Mouse (Mus musculus): ENCODE data around the gene Gm6034. TPM values are rescaled to one million over a fixed set of nuclear protein-coding genes. Genes with fewer than 3 reads are reported as not detected.

The Gm6034 gene
- polyA plus RNA-seq, 1 experiment = 0.22 TPM

GRCm38 (mm10) chr17:36014977-36015376, 27.8 kb upstream of the Gm6034 start:
- peaks cover 26% of the 10 kb centered on the region for H3K36me3 ChIP-seq (ENCODE audit: control insufficient read depth, insufficient read depth, low read length)
- WGBS = 89% methylated on average over 5 of the region's 5 CpGs
- H3K27me3 ChIP-seq (ENCODE audit: control insufficient read depth, insufficient read depth, low read length) = no peaks in the 10 kb centered on the region
- H3K4me1 ChIP-seq (replicated peaks; ENCODE audit: control insufficient read depth, insufficient read depth, low read length) = peaks cover 9% of the 10 kb centered on the region
- DNase-seq = no peak
- H3K27ac ChIP-seq (ENCODE audit: control insufficient read depth, insufficient read depth, low read length) = no peak overlapping the region
- TF ChIP-seq CTCF (IDR thresholded peaks at IDR 0.05; ENCODE audit: borderline replicate concordance, control insufficient read depth, extremely low read depth, insufficient read depth, low read length, poor library complexity) (no peak), POLR2A (IDR thresholded peaks at IDR 0.05; ENCODE audit: control insufficient read depth, extremely low read depth, insufficient read depth, low read length, poor library complexity) (no peak)
- no peak overlapping the region for H3K4me3 ChIP-seq (ENCODE audit: control insufficient read depth, insufficient read depth, low read length)

GRCm38 (mm10) chr17:36017046-36017445, 25.7 kb upstream of the Gm6034 start:
- peaks cover 16% of the 10 kb centered on the region for H3K4me1 ChIP-seq (replicated peaks; ENCODE audit: control insufficient read depth, insufficient read depth, low read length)
- no peak for TF ChIP-seq CTCF (IDR thresholded peaks at IDR 0.05; ENCODE audit: borderline replicate concordance, control insufficient read depth, extremely low read depth, insufficient read depth, low read length, poor library complexity)
- no peak for TF ChIP-seq POLR2A (IDR thresholded peaks at IDR 0.05; ENCODE audit: control insufficient read depth, extremely low read depth, insufficient read depth, low read length, poor library complexity)
- no peak overlapping the region for H3K27ac ChIP-seq (ENCODE audit: control insufficient read depth, insufficient read depth, low read length)
- H3K36me3 ChIP-seq (ENCODE audit: control insufficient read depth, insufficient read depth, low read length) = peaks cover 26% of the 10 kb centered on the region
- DNase-seq = no peak
- WGBS = 97% methylated on average over 5 of the region's 5 CpGs
- no peaks in the 10 kb centered on the region for H3K27me3 ChIP-seq (ENCODE audit: control insufficient read depth, insufficient read depth, low read length)
- no peak overlapping the region for H3K4me3 ChIP-seq (ENCODE audit: control insufficient read depth, insufficient read depth, low read length)

- Histone ChIP-seq H3K4me3 (ENCODE audit: control insufficient read depth, insufficient read depth, low read length) (no peak overlapping the region), H3K27ac (ENCODE audit: control insufficient read depth, insufficient read depth, low read length) (peak overlapping the region; percentile 24; the same call in 1 of the 2 replicates), H3K36me3 (ENCODE audit: control insufficient read depth, insufficient read depth, low read length) (peaks cover 26% of the 10 kb centered on the region), H3K27me3 (ENCODE audit: control insufficient read depth, insufficient read depth, low read length) (no peaks in the 10 kb centered on the region), H3K4me1 (replicated peaks; ENCODE audit: control insufficient read depth, insufficient read depth, low read length) (peaks cover 29% of the 10 kb centered on the region)
- no peak for DNase-seq
- WGBS = 73% methylated on average over 2 of the region's 2 CpGs
- TF ChIP-seq CTCF (IDR thresholded peaks at IDR 0.05; ENCODE audit: borderline replicate concordance, control insufficient read depth, extremely low read depth, insufficient read depth, low read length, poor library complexity) (no peak), POLR2A (IDR thresholded peaks at IDR 0.05; ENCODE audit: control insufficient read depth, extremely low read depth, insufficient read depth, low read length, poor library complexity) (no peak)
Measured at GRCm38 (mm10) chr17:36018979-36019378, 23.8 kb upstream of the Gm6034 start.

- H3K27ac ChIP-seq (ENCODE audit: control insufficient read depth, insufficient read depth, low read length) = peak overlapping the region; percentile 98
- H3K27me3 ChIP-seq (ENCODE audit: control insufficient read depth, insufficient read depth, low read length) = no peaks in the 10 kb centered on the region
- peak overlapping the region; percentile 17; the same call in 1 of the 2 replicates for H3K4me3 ChIP-seq (ENCODE audit: control insufficient read depth, insufficient read depth, low read length)
- no peak for TF ChIP-seq CTCF (IDR thresholded peaks at IDR 0.05; ENCODE audit: borderline replicate concordance, control insufficient read depth, extremely low read depth, insufficient read depth, low read length, poor library complexity)
- TF ChIP-seq POLR2A (IDR thresholded peaks at IDR 0.05; ENCODE audit: control insufficient read depth, extremely low read depth, insufficient read depth, low read length, poor library complexity) = no peak
- no peak for DNase-seq
- peaks cover 20% of the 10 kb centered on the region for H3K36me3 ChIP-seq (ENCODE audit: control insufficient read depth, insufficient read depth, low read length)
- peaks cover 30% of the 10 kb centered on the region for H3K4me1 ChIP-seq (replicated peaks; ENCODE audit: control insufficient read depth, insufficient read depth, low read length)
- WGBS = 39% methylated on average over 3 of the region's 3 CpGs
Measured at GRCm38 (mm10) chr17:36019519-36019918, 23.2 kb upstream of the Gm6034 start.

- no peak for TF ChIP-seq CTCF (IDR thresholded peaks at IDR 0.05; ENCODE audit: borderline replicate concordance, control insufficient read depth, extremely low read depth, insufficient read depth, low read length, poor library complexity)
- TF ChIP-seq POLR2A (IDR thresholded peaks at IDR 0.05; ENCODE audit: control insufficient read depth, extremely low read depth, insufficient read depth, low read length, poor library complexity) = no peak
- DNase-seq = peak; percentile 80
- Histone ChIP-seq H3K27me3 (ENCODE audit: control insufficient read depth, insufficient read depth, low read length) (no peaks in the 10 kb centered on the region), H3K4me1 (replicated peaks; ENCODE audit: control insufficient read depth, insufficient read depth, low read length) (peaks cover 30% of the 10 kb centered on the region), H3K36me3 (ENCODE audit: control insufficient read depth, insufficient read depth, low read length) (peaks cover 12% of the 10 kb centered on the region), H3K4me3 (ENCODE audit: control insufficient read depth, insufficient read depth, low read length) (peak within 1 kb of the TSS; percentile 53), H3K27ac (ENCODE audit: control insufficient read depth, insufficient read depth, low read length) (peak within 1 kb of the TSS; percentile 98)
- under 1% methylated on average over 15 of the region's 15 CpGs for WGBS
Measured at GRCm38 (mm10) chr17:36020191-36021073, 22.3 kb upstream of the Gm6034 start, which contains the start of gene H2-T24. H2-T24 (minus strand) TSS chr17:36020560.

GRCm38 (mm10) chr17:36021309-36021708, 21.5 kb upstream of the Gm6034 start:
- peaks cover 30% of the 10 kb centered on the region for H3K4me1 ChIP-seq (replicated peaks; ENCODE audit: control insufficient read depth, insufficient read depth, low read length)
- DNase-seq = peak; percentile 22
- no peaks in the 10 kb centered on the region for H3K27me3 ChIP-seq (ENCODE audit: control insufficient read depth, insufficient read depth, low read length)
- H3K36me3 ChIP-seq (ENCODE audit: control insufficient read depth, insufficient read depth, low read length) = peaks cover 8% of the 10 kb centered on the region
- no peak overlapping the region for H3K4me3 ChIP-seq (ENCODE audit: control insufficient read depth, insufficient read depth, low read length)
- no peak for TF ChIP-seq POLR2A (IDR thresholded peaks at IDR 0.05; ENCODE audit: control insufficient read depth, extremely low read depth, insufficient read depth, low read length, poor library complexity)
- TF ChIP-seq CTCF (IDR thresholded peaks at IDR 0.05; ENCODE audit: borderline replicate concordance, control insufficient read depth, extremely low read depth, insufficient read depth, low read length, poor library complexity) = no peak
- H3K27ac ChIP-seq (ENCODE audit: control insufficient read depth, insufficient read depth, low read length) = peak overlapping the region; percentile 98
- 76% methylated on average over 1 of the region's 1 CpGs for WGBS

All from thymus, adult 2 months (tissue).